Mouse (Mus musculus) cortical plate, adult 2 months (tissue): Measurements from ENCODE around the gene P4ha3. TPM values are rescaled to one million over a fixed set of nuclear protein-coding genes. Genes with fewer than 3 reads are reported as not detected.

ENCODE experiments used
- H3K27ac ChIP-seq: fragments of 200-500 bp; 2 replicates; pipeline ENCODE4 v1.5.1; 2012; ENCODE audit warnings: low read length, control low read depth, inconsistent platforms; ENCODE audit not compliant: insufficient read depth
- H3K4me1 ChIP-seq: fragments of 200-500 bp; 2 replicates; pipeline ENCODE4 v1.6.1; 2011; ENCODE audit warnings: low read length; ENCODE audit not compliant: control insufficient read depth, insufficient read depth
- H3K4me3 ChIP-seq: fragments of 200-500 bp; 2 replicates; pipeline ENCODE4 v1.5.1; 2011; ENCODE audit warnings: mild to moderate bottlenecking, low read length, control low read depth; ENCODE audit not compliant: insufficient read depth
- CTCF ChIP-seq: fragments of 200-500 bp; IDR thresholded peaks from 2 replicates; pipeline ENCODE4 v1.5.1; 2011; ENCODE audit warnings: mild to moderate bottlenecking, control low read depth, low read length; ENCODE audit not compliant: insufficient read depth; ENCODE audit errors: extremely low read depth
- POLR2A ChIP-seq: fragments of 200-500 bp; IDR thresholded peaks from 2 replicates; pipeline ENCODE4 v1.6.1; 2011; ENCODE audit warnings: mild to moderate bottlenecking, low read length, control low read depth; ENCODE audit not compliant: insufficient read depth; ENCODE audit errors: extremely low read depth
- polyA plus RNA-seq: library from polyadenylated mRNA; depleted of rRNA; stranded (reverse); fragments of >200 nt; gene quantifications from 2 replicates; pipeline ENCODE4 v1.2.3, GENCODE M21; 2012

The P4ha3 gene
- polyA plus RNA-seq, 1 experiment, result 3.7 TPM

- Histone ChIP-seq H3K4me1 (no peaks in the 10 kb centered on the region), H3K4me3 (no peak overlapping the region), H3K27ac (no peak overlapping the region)
- no peak for TF ChIP-seq POLR2A
- no peak for TF ChIP-seq CTCF
These were observed 8.9 kb upstream of the P4ha3 start for GRCm38 (mm10) chr7:100276397-100276796.

GRCm38 (mm10) chr7:100279803-100280202, 5.5 kb upstream of the P4ha3 start:
- TF ChIP-seq CTCF, result peak; percentile 82
- no peak for TF ChIP-seq POLR2A
- Histone ChIP-seq H3K27ac (no peak overlapping the region), H3K4me3 (no peak overlapping the region), H3K4me1 (peaks cover 4% of the 10 kb centered on the region; the same call in 1 of the 2 replicates)

DNA sequence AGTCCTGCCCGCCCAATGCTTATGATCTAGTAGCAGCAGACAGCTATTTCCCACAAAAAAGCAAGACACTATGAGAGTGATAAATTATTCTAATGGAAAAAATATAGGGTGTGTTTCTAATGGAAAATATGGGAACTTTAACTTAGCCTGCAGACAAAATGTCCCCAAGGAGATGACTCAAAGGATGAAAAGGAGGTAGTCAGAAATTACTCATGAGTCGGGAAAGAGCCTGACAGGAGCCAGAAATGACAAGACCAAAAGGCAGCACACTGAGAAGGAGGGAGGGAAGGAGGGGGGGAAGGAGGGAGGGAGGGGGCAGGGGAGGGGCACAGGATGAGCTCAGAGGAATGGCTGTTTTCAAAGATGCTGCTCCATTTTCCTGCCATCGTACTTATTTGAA, 3.7 kb upstream of the P4ha3 start:
- Histone ChIP-seq H3K4me1 (peaks cover 7% of the 10 kb centered on the region; the same call in 1 of the 2 replicates), H3K27ac (no peak overlapping the region), H3K4me3 (no peak overlapping the region)
- TF ChIP-seq CTCF (no peak), POLR2A (no peak)

GRCm38 (mm10) chr7:100283298-100283697, 2.0 kb upstream of the P4ha3 start:
- TF ChIP-seq CTCF (no peak), POLR2A (no peak)

GRCm38 (mm10) chr7:100287748-100288578, 2.6 kb downstream of the P4ha3 start:
- Histone ChIP-seq H3K4me1 (peaks cover 7% of the 10 kb centered on the region; the same call in 1 of the 2 replicates), H3K27ac (no peak overlapping the region), H3K4me3 (no peak overlapping the region)
- TF ChIP-seq POLR2A (no peak), CTCF (no peak)

More at GRCm38 (mm10) chr7:100283298-100283697, 2.0 kb upstream of the P4ha3 start:
- H3K27ac ChIP-seq, result 0 out of 2 replicates have a peak overlapping the region, but pooled peaks have one; percentile 19
- H3K4me3 ChIP-seq, result no peak overlapping the region
- peaks cover 7% of the 10 kb centered on the region; the same call in 1 of the 2 replicates for H3K4me1 ChIP-seq

GRCm38 (mm10) chr7:100288622-100289021, 3.3 kb downstream of the P4ha3 start:
- Histone ChIP-seq H3K4me1 (peaks cover 6% of the 10 kb centered on the region; the same call in 1 of the 2 replicates), H3K27ac (no peak overlapping the region), H3K4me3 (no peak overlapping the region)
- TF ChIP-seq POLR2A, result no peak
- TF ChIP-seq CTCF, result no peak

DNA sequence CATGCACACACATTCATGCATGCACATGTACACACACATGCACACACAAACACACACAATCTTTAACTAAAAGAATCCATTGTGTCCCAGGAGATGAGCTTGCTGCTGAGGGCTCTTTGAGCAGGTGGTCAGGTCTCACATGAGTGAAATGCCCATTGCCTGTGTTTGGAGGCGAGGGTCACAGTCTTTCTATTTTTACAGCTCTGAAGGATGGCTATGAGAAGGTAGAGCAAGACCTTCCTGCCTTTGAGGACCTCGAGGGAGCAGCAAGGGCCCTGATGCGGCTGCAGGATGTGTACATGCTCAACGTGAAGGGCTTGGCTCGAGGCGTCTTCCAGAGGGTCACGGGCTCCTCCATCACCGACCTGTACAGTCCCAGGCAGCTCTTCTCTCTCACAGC, 8.2 kb downstream of the P4ha3 start:
- TF ChIP-seq POLR2A (no peak), CTCF (no peak)
- no peak overlapping the region for H3K27ac ChIP-seq
- no peaks in the 10 kb centered on the region for H3K4me1 ChIP-seq
- no peak overlapping the region for H3K4me3 ChIP-seq

DNA sequence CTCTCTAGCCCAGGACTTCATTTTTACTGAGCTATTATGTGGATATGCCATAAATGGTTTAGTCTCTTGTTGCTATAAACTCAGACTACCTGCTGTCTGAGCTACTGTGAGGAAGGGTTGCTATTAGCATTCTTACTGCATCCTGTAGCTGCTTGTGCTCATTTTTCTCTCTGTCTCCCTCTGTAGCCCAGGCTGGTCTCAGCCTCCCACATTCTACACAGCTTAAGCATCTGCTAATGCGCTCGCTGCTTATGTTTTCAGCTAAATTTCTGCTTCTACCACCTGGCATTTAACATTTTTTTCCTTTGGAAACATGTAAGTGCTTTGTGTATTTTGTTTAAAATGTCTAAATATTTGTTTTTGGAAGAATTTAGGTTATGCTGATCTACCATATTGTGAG, 10.4 kb downstream of the P4ha3 start:
- Histone ChIP-seq H3K4me1 (no peaks in the 10 kb centered on the region), H3K27ac (no peak overlapping the region), H3K4me3 (no peak overlapping the region)
- no peak for TF ChIP-seq POLR2A
- peak; percentile 20; the same call in 1 of the 2 replicates for TF ChIP-seq CTCF

GRCm38 (mm10) chr7:100296699-100297098, 11.4 kb downstream of the P4ha3 start:
- Histone ChIP-seq H3K4me3 (no peak overlapping the region), H3K4me1 (0 out of 2 replicates have a peak, but pooled peaks cover 1% of the 10 kb centered on the region), H3K27ac (no peak overlapping the region)
- no peak for TF ChIP-seq POLR2A
- no peak for TF ChIP-seq CTCF

GRCm38 (mm10) chr7:100298861-100299510, 13.7 kb downstream of the P4ha3 start:
- H3K4me1 ChIP-seq, result peaks cover 4% of the 10 kb centered on the region
- H3K27ac ChIP-seq, result no peak overlapping the region
- H3K4me3 ChIP-seq, result no peak overlapping the region
- TF ChIP-seq POLR2A (no peak), CTCF (no peak)
